Mouse (Mus musculus) thymus, adult 2 months (tissue): Measurements from ENCODE around the gene Gtf3a.

Experiments
- CTCF ChIP-seq: fragments of 200-500 bp; IDR thresholded peaks from 2 replicates; pipeline ENCODE4 v1.5.1; 2012; ENCODE audit warnings: mild to moderate bottlenecking, control low read depth, low read length, moderate library complexity, borderline replicate concordance; ENCODE audit not compliant: control insufficient read depth, poor library complexity, insufficient read depth; ENCODE audit errors: extremely low read depth
- POLR2A ChIP-seq: fragments of 200-500 bp; IDR thresholded peaks from 2 replicates; pipeline ENCODE4 v1.6.1; 2012; ENCODE audit warnings: mild to moderate bottlenecking, low read length, control low read depth, moderate library complexity; ENCODE audit not compliant: control insufficient read depth, poor library complexity, insufficient read depth; ENCODE audit errors: extremely low read depth

DNA sequence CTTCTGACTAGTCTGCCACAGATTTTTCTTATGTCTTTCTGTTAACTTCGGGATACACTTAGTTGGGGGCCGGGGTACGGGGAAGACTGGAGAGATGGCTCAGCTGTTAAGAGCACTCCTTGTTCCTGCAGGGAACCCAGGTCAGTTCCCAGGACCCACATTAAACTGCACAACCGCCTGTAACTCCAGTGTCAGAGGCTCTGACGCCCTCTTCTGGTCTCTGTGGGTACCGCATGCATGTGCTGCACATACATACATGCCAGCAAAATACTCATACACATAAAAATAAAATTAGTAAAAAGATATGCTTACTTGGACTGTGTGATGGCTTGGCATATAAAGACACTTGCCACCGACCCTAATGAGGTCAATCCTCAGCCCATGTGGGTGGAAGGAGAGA is 48.4 kb downstream of the Gtf3a start:
- TF ChIP-seq POLR2A (no peak), CTCF (no peak)
